Mouse (Mus musculus) kidney, embryonic 14.5 days (tissue): ENCODE measurements around the gene Mrnip. TPM values are rescaled to one million over a fixed set of nuclear protein-coding genes. Genes with fewer than 3 reads are reported as not detected.

Source experiments
- ATAC-seq: fragments of 200-750 bp; cut with Nextera tagmentation; 2 replicates; pipeline ENCODE4 v1.8.0; 2017; ENCODE audit warnings: moderate number of reproducible peaks, mild to moderate bottlenecking, moderate TSS enrichment, moderate library complexity; ENCODE audit not compliant: low FRiP score, low TSS enrichment
- H3K27ac ChIP-seq: fragments of 300-500 bp; sonication (generic); 2 replicates; pipeline ENCODE4 v1.5.1; 2014; ENCODE audit warnings: low read depth, mild to moderate bottlenecking, low read length, moderate library complexity, mixed read lengths
- H3K27me3 ChIP-seq: fragments of 300-500 bp; sonication (generic); 2 replicates; pipeline ENCODE4 v1.6.1; 2014; ENCODE audit warnings: mild to moderate bottlenecking, low read length; ENCODE audit not compliant: control insufficient read depth, insufficient read depth
- H3K36me3 ChIP-seq: fragments of 300-500 bp; sonication (generic); 2 replicates; pipeline ENCODE4 v1.6.1; 2014; ENCODE audit warnings: low read length, mixed read lengths; ENCODE audit not compliant: control insufficient read depth, insufficient read depth
- H3K4me1 ChIP-seq: fragments of 300-500 bp; sonication (generic); 2 replicates; pipeline ENCODE4 v1.6.1; 2014; ENCODE audit warnings: low read length, mixed read lengths; ENCODE audit not compliant: control insufficient read depth, insufficient read depth
- H3K4me2 ChIP-seq: fragments of 300-500 bp; sonication (generic); replicated peaks from 2 replicates; pipeline ENCODE4 v1.6.1; 2014; ENCODE audit warnings: low read depth, mild to moderate bottlenecking, low read length
- H3K4me3 ChIP-seq: fragments of 300-500 bp; sonication (generic); 2 replicates; pipeline ENCODE4 v1.5.1; 2014; ENCODE audit warnings: mild to moderate bottlenecking, low read length
- H3K9ac ChIP-seq: fragments of 300-500 bp; sonication (generic); 2 replicates; pipeline ENCODE4 v1.6.1; 2014; ENCODE audit warnings: low read depth, mild to moderate bottlenecking, low read length, moderate library complexity
- H3K9me3 ChIP-seq: fragments of 300-500 bp; sonication (generic); 2 replicates; pipeline ENCODE4 v1.6.1; 2016; ENCODE audit warnings: low read length; ENCODE audit not compliant: control insufficient read depth
- WGBS: fragments of 180-500 bp; shearing (Covaris S2); extraction: QIAGEN DNeasy Blood & Tissue Kit; methylation state at CpG from one replicate; pipeline ENCODE4 v1.1.7; 2014; 5-methylcytosine and 5-hydroxymethylcytosine counted together
- polyA plus RNA-seq: library from polyadenylated mRNA; unstranded; fragments of >200 nt; fragmentation: Nextera tagmentation; extraction: Ambion mirVana; gene quantifications from 2 replicates; pipeline ENCODE4 v1.2.1, GENCODE M21; 2014

Gene Mrnip
- polyA plus RNA-seq, 1 experiment from 2014 or later: 22.0 TPM

- Histone ChIP-seq H3K36me3 (peaks cover 7% of the 10 kb centered on the region; the same call in 1 of the 2 replicates), H3K4me3 (no peak overlapping the region), H3K27me3 (no peaks in the 10 kb centered on the region), H3K9me3 (no peaks in the 10 kb centered on the region), H3K27ac (no peak overlapping the region), H3K4me1 (peaks cover 7% of the 10 kb centered on the region; the same call in 1 of the 2 replicates), H3K4me2 (no peak overlapping the region), H3K9ac (no peak overlapping the region)
- no peak for ATAC-seq
- WGBS: 70% methylated on average over 6 of the region's 6 CpGs
These were observed 2.9 kb downstream of the Mrnip start for GRCm38 (mm10) chr11:50177111-50177510.

- H3K36me3 ChIP-seq: peaks cover 13% of the 10 kb centered on the region; the same call in 1 of the 2 replicates
- no peak overlapping the region for H3K27ac ChIP-seq
- WGBS: 81% methylated on average over 5 of the region's 5 CpGs
These were observed 4.6 kb downstream of the Mrnip start for GRCm38 (mm10) chr11:50178532-50179488.

GRCm38 (mm10) chr11:50180478-50181231, 6.4 kb downstream of the Mrnip start:
- no peak overlapping the region for H3K4me3 ChIP-seq
- no peaks in the 10 kb centered on the region for H3K27me3 ChIP-seq
- 80% methylated on average over 6 of the region's 6 CpGs for WGBS
- H3K9ac ChIP-seq: no peak overlapping the region
- no peak for ATAC-seq
- no peak overlapping the region for H3K4me2 ChIP-seq
- peaks cover 13% of the 10 kb centered on the region; the same call in 1 of the 2 replicates for H3K36me3 ChIP-seq
- H3K27ac ChIP-seq: no peak overlapping the region
- H3K9me3 ChIP-seq: no peaks in the 10 kb centered on the region
- peaks cover 3% of the 10 kb centered on the region; the same call in 1 of the 2 replicates for H3K4me1 ChIP-seq

More at GRCm38 (mm10) chr11:50178532-50179488, 4.6 kb downstream of the Mrnip start:
- H3K9me3 ChIP-seq: no peaks in the 10 kb centered on the region
- H3K9ac ChIP-seq: no peak overlapping the region
- H3K4me3 ChIP-seq: no peak overlapping the region
- H3K4me2 ChIP-seq: no peak overlapping the region
- peaks cover 7% of the 10 kb centered on the region; the same call in 1 of the 2 replicates for H3K4me1 ChIP-seq
- H3K27me3 ChIP-seq: no peaks in the 10 kb centered on the region
- no peak for ATAC-seq

- H3K4me3 ChIP-seq: no peak overlapping the region
- 88% methylated on average over 4 of the region's 4 CpGs for WGBS
- no peak overlapping the region for H3K9ac ChIP-seq
- no peak overlapping the region for H3K27ac ChIP-seq
- H3K27me3 ChIP-seq: no peaks in the 10 kb centered on the region
- ATAC-seq: no peak
- no peaks in the 10 kb centered on the region for H3K9me3 ChIP-seq
- H3K36me3 ChIP-seq: peaks cover 9% of the 10 kb centered on the region; the same call in 1 of the 2 replicates
- H3K4me2 ChIP-seq: no peak overlapping the region
- H3K4me1 ChIP-seq: no peaks in the 10 kb centered on the region
These were observed 8.5 kb downstream of the Mrnip start for GRCm38 (mm10) chr11:50182702-50183101.

GRCm38 (mm10) chr11:50184788-50185187, 10.5 kb downstream of the Mrnip start:
- Histone ChIP-seq H3K4me3 (no peak overlapping the region), H3K27ac (no peak overlapping the region), H3K36me3 (peaks cover 6% of the 10 kb centered on the region; the same call in 1 of the 2 replicates), H3K9me3 (no peaks in the 10 kb centered on the region), H3K9ac (no peak overlapping the region), H3K27me3 (no peaks in the 10 kb centered on the region), H3K4me1 (no peaks in the 10 kb centered on the region), H3K4me2 (no peak overlapping the region)
- 61% methylated on average over 3 of the region's 3 CpGs for WGBS
- ATAC-seq: no peak

GRCm38 (mm10) chr11:50188682-50189081, 14.4 kb downstream of the Mrnip start:
- H3K4me1 ChIP-seq: 0 out of 2 replicates have a peak, but pooled peaks cover 3% of the 10 kb centered on the region
- WGBS: 70% methylated on average over 7 of the region's 7 CpGs
- ATAC-seq: no peak

GRCm38 (mm10) chr11:50190362-50190761, 16.1 kb downstream of the Mrnip start:
- H3K27me3 ChIP-seq: no peaks in the 10 kb centered on the region
- H3K9me3 ChIP-seq: no peaks in the 10 kb centered on the region
- no peak overlapping the region for H3K4me3 ChIP-seq
- no peak overlapping the region for H3K4me2 ChIP-seq
- H3K36me3 ChIP-seq: no peaks in the 10 kb centered on the region
- WGBS: 80% methylated on average over 4 of the region's 4 CpGs
- no peak overlapping the region for H3K9ac ChIP-seq
- ATAC-seq: no peak
- no peak overlapping the region for H3K27ac ChIP-seq
- H3K4me1 ChIP-seq: 0 out of 2 replicates have a peak, but pooled peaks cover 3% of the 10 kb centered on the region

More at GRCm38 (mm10) chr11:50188682-50189081, 14.4 kb downstream of the Mrnip start:
- no peak overlapping the region for H3K27ac ChIP-seq
- no peaks in the 10 kb centered on the region for H3K9me3 ChIP-seq
- H3K27me3 ChIP-seq: no peaks in the 10 kb centered on the region
- no peak overlapping the region for H3K4me2 ChIP-seq
- H3K9ac ChIP-seq: no peak overlapping the region
- no peaks in the 10 kb centered on the region for H3K36me3 ChIP-seq
- no peak overlapping the region for H3K4me3 ChIP-seq

- no peak for ATAC-seq
- no peaks in the 10 kb centered on the region for H3K9me3 ChIP-seq
These were observed 18.0 kb downstream of the Mrnip start for GRCm38 (mm10) chr11:50192278-50192677.

More at GRCm38 (mm10) chr11:50192278-50192677, 18.0 kb downstream of the Mrnip start:
- Histone ChIP-seq H3K27me3 (no peaks in the 10 kb centered on the region), H3K4me3 (no peak overlapping the region), H3K27ac (no peak overlapping the region), H3K9ac (no peak overlapping the region), H3K4me1 (0 out of 2 replicates have a peak, but pooled peaks cover 3% of the 10 kb centered on the region), H3K36me3 (no peaks in the 10 kb centered on the region; the same call in 1 of the 2 replicates), H3K4me2 (no peak overlapping the region)
- WGBS: 77% methylated on average over 3 of the region's 3 CpGs
